Mouse (Mus musculus) adrenal gland, adult (tissue): ENCODE data around the gene Mettl9.
"Not testable (repeated sequence)": the region's sequence is repeated elsewhere in the genome, so short reads cannot be mapped to it uniquely, and the experiment has no call there.

Experiments
- DNase-seq, 2 experiments: peaks; one replicate each; pipeline ENCODE4 v3.0.0; 2022 to 2023; ENCODE audit warnings: low spot score in 1 of 2; ENCODE audit not compliant: inconsistent age in 2 of 2

Mettl9 gene

DNA sequence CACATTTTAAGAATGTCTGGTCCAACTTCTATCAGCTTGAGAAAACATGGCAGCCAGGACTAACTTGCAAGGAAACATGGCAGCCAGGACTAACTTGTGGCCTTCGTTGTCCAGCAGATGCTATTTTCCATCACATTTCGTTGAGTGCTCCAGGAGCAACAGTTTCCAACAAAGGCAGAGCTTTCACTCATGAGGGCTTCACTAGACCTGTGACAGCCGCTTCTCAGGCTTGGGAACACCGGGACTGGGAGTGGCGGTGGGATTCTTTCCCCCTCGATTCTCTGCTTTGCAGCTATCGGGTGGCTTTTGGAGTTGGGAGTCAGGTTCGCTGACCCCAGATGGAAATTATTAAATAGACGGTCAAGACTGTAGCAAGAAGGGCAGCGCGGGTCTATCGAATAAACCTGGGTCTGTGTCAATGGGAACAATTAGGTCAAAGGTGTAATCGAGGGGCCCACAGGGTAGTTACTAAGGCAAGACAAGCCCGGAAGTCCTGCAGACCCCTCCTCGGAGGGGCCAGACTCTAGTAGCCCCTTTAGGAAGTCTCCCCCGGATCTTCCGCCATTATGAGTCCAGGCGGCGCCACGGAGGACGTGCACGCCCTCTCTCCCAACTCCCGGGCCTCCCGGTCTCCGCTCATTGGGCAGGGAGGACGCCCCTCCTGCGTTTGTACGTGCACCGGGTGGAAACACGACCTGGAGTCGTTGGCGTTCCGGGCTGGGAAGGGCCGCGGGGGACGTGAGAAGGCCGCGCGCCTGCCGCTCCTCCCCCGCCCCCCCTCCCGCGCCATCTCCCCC lies at the start of gene Mettl9:
Mettl9 (plus strand) TSS at position 590 of the 797 bp plus-strand sequence.
- DNase-seq: peak; percentile 95 to 99

DNA sequence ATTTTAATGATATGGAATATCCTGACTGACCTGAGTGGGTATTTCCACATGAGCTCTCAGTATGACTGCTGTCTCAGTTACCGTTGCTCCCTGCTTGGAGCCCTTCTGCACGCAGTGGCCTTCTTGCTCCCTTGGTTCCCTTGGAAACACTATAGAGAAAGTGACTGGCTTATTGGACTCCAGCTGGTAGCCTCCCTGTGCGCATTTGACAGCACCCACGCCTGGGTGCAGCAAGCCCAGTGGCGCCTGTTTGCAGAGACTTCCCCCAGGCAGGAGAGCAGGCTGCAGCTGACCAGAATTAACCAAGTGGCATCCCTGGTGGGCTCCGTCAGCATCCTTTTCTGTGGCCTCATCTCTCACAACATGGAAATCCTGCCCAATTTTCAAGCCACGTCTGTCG lies 43.1 kb upstream of the Mettl9 start:
- DNase-seq: no peak

DNA sequence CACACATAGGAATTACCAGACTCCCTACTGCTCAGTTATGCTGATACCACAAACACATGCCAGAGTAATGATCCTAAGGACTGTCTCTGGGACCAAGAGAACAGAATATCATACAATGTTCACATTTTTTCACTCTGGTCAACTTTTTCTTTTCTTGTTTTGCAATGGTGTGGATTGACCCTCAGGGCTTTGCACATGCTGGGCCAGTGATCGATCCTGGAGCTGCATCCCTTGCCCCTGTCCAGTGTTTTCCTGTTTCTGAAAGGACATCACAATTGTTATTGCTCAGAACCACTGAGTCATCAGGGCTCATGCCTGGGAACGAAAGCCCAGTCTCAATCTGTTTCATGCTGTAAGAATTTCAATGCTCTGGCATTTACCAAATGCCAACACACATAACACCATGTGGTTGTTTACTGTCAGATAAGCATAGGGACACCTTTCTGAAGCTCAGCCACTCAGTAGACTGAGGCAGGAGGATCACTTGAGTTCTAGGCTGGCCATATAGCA lies 35.2 kb upstream of the Mettl9 start:
- peak; percentile 7 to 56 for DNase-seq

DNA sequence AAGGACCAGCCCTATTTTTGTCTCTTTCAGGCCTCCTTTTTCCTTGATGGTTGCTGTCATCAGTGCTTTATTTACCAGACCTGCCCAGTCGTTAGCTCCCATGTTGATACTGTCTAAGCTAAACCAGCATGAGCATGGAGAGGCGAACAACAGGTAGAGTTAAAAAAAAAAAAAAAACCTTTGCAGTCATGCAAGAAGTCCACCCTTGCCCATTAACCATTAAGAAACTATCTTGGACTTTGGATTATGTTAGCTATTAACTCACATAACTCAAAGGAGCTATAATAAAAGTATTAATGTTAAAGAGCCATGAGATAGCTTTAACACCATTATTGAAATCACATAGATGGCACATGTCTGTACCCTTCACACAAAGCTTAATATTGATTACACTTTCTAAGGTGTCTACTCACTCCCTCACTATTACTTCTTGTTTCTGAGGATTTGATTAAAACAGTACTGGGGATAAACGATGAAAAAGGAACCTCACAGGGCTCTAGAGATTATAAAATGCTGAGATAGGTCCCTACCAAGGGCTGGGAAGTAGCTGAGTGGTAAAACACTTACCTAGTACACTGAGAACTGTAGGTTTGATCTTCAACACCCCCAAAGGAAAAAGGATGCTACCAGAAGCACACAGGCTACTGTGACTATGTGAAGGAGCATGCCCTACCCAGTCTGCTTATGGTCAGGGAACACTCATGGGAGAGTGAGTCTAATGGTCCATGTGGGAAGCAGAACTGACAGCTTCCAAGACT lies 34.0 kb upstream of the Mettl9 start:
- DNase-seq: no peak

DNA sequence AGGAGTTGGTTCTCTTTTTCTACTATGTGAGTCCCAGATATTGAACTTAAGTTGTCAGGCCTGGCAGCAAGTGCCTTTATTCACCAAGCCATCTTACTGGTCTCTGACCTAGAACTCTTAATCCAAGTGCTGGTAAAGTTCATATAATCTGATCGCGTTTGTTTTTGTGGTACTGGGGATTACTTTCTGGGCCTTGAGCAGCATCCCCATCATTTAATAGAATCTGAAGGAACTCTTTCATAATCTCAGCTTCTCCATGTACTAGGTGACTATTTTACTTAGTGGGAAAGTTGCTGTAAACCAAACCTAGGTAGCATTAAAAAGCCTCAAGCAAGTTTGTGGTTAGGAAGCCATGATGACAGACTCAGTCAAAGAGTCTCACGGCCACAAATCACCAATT lies 32.4 kb upstream of the Mettl9 start:
- no peak for DNase-seq

DNA sequence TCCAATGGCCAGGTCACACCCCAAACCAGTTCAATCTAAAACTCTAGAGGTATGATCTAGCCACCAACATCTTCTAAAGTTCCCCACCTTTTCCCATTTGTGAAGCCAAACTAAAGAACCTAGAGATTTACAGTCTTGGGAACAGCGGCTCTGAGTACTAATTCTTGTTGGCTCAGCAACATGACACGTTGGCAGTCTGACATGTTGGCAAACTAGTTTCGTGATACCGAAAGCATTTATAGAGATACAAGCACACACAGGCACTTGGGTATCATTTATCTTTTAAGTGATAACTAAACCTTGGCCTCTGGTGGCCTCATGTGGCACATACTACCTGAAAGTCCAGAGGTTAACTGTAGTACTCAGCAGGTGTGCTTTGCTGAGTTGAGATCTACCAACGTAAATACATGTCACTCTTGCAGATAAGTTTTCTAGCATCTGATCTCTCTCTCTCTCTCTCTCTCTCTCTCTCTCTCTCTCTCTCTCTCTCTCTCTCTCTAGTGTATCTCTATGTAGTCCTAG lies 31.8 kb upstream of the Mettl9 start:
- DNase-seq: no peak

DNA sequence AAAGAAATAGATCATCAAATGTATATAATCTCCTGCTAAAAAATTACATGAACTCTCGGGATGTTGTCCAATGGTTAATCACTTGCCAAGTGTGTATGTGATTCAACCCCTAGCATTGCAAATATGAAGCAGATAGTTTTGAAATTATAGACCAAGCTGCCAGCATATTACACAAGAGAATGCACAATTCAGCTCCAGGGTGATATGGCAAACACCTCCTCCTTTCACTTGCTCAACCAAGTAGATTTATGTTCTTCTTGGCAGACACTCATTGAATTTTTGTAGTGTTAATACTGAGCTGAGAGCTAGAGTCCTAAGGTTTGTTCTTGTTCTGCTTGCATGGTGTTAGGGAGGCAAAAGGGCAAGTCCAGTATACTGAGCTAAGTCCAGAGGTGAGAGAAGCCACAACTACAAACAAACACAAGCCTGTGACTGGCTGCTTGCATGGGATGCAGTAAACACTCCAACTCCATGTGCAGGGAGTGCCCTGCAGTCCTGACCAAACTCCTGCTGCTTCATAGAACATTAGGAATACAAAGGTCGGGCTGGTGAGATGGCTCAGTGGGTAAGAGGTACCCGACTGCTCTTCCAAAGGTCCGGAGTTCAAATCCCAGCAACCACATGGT lies 30.3 kb upstream of the Mettl9 start:
- peak in 1 of 2 experiments; percentile 72 for DNase-seq

DNA sequence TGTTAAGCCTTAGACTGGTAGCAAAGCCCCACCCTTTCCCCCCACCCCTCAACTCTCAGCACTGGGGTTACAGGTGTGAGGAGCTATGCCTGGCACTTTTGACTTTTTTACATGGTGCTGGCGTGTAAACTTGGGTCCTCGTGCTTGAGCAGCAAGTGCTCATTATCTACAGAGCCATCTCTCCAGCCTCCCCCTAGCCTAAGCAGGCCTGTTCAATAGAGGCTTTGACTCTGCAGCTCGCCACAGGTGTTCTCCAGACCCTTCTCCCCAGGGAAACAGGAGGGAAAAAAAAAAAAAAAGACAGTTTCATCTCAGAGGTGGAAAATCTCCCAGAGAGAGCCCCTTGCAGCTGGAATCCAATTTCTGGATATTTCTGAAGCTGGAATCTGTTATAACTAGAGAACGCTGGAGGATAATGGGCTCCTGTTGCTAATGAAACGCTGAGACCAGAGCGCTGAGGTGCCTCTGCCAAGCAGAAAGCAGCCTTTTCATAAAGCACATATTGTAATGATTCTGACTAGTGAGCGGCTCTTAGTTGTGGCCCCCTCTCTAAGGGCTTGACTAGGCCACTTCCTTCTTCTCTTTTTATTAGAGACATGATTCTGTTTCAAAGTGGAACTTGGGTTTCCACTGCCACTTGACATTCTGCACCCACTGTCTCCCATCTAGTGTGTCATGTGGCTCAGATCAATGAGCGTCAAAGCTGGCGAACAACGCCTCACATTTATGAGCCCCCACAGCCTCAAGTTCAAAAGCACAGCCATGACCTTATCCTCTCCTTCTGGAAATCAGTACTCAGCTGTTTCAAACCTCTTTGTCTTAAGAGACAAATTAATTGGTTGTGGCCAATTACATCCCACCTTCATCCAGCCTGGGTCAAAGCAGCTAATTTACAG lies 22.2 kb upstream of the Mettl9 start:
- DNase-seq: no peak

DNA sequence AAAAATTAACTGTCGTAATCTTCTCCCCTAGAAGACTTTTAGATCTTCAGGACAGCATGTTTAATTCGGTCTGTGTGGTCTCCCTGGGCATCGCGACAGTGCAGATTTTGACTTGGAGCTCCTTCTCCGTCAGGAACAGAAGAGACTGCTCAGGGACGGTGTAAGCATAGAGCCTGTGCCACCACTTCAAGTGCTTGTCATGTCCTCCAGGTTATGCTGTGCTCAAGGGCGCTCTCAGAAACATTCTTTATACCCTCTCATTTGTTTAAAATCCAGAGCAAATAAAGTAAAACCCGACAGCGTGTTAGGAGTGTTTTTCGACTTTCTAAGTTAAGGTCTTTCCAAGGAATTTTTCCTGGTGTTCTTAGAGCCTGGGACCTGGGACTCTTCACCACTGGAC lies 19.8 kb upstream of the Mettl9 start:
- no peak for DNase-seq

DNA sequence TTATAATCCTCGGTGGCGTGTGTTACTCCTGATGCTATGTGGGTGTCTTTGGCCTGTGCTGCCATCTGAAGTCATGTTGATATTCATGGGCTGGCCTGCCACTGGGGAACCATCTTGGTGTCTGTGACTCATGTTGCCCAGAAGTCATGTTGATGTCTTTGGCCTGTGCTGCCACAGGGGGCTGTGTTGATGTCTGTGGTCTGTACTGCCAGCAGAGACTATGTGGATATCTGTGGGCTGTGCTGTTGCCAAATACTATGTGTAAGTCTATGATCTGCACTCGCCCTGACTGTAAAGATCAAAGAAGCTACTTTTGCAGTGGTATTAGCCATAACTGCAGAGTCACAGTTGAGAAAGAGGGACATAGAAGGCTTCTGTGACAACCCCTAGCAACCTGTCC lies 15.5 kb upstream of the Mettl9 start:
- DNase-seq: no peak

DNA sequence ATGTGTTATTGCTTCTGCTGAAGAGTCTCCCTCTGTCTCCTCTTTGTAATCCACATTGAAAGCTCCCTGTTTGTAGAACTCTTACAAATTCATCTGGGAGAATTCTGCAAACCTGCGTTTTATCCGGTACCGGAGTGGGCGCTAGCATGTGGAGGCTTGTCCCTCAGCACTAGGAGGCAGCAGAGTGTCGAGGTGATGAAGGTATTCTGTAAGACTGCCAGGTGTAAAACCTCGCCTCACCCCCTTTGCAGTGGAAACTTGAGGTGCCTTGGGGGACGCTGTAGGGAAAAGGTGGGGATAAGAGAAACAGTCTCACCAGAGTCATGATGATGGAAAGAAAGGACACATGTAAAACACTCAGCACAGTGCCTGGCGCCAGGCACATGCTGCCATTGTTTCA lies 14.0 kb upstream of the Mettl9 start:
- peak in 1 of 2 experiments; percentile 49 for DNase-seq

DNA sequence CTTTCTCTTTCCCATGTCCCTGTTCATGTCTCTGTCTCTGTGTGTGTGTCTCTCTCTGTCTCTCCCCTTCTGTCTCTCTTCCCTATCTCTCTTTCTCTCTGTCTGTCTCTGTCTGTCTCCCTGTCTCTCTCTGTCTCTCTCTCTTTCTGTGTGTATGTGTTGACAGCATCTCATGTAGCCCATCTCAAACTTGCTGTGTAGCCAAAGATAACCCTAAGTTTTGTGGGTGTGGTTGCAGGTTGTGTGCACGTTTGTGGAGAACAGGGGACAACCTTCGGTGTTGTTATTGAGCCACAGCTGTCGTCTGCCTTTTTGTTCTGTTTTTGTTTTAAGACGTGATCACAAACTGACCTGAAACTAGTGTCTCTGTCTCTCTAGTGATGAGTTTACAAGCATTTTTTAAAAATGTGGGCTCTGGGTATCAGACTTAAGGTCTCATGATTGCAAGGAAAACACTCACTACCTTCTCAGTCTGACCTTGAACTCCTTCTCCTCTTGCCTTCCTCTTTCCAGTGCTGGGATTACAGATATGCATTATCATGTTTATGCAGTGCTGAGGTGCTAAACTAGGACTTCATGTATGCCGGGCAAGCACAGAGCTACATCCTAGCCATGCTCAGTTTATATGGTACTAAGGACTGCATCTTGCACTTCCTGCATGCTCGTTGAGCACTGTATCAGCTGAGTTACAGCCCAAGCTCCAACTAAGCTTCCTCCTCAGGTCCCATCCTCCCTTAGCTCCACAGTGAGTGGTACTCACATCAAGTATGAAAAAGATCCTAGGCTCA lies 8.8 kb upstream of the Mettl9 start:
- DNase-seq: no peak

DNA sequence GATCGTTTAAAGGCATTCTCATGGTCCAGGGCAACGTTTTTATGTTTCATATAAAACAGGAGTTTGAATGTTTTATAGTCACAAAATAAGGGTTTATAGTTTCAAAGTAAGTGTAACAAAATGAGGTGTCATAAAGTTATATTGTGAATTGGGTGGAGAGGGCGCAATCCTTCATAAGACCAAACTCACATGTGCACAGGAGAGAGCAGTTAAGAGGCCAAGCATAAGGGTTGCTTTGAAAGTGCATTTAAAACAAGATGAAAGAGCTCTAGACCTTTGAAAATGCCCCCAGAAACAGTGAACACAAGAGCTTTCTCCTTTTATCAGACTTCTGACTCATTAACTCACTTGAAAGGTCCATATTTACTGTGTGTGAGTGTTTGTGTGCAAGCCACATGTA lies 7.9 kb upstream of the Mettl9 start:
- no peak for DNase-seq

DNA sequence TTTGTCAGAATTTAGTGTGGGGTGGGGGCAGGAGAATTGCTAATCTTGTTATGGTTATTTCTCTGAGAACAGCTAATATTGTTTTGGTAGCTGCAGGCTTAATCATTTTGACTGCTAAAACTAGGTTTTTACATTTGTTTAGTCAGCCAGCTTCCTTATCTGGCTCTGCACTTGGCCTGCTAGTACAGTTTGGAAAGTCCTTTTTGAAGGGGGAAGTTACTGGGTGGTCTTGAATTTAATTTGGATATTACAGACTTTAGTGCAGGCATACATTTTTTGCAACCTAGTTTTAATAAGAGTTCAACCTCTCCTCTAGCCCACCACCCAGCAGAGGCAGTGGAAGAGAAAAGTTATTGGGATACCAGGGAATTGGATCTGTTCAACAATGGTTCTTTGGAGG lies 4.3 kb upstream of the Mettl9 start:
- DNase-seq: not testable (repeated sequence)

DNA sequence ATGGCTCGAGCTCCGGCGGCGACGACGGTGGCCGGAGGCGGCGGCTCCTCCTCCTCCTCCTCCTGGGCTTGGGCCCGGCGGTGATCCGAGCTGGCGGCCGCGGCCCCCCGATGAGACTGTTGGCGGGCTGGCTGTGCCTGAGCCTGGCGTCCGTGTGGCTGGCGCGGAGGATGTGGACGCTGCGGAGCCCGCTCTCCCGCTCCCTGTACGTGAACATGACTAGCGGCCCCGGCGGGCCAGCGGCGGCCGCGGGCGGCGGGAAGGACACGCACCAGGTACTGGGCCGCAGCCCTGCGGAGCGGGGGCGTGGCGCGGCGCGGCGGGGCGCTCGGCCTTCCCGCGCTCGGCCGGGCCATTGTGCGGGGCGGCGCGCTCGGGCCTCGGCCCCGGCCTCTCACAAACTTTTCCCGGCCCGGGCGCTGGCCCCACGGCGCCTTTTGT lies 476 bp downstream of the Mettl9 start:
- no peak for DNase-seq

DNA sequence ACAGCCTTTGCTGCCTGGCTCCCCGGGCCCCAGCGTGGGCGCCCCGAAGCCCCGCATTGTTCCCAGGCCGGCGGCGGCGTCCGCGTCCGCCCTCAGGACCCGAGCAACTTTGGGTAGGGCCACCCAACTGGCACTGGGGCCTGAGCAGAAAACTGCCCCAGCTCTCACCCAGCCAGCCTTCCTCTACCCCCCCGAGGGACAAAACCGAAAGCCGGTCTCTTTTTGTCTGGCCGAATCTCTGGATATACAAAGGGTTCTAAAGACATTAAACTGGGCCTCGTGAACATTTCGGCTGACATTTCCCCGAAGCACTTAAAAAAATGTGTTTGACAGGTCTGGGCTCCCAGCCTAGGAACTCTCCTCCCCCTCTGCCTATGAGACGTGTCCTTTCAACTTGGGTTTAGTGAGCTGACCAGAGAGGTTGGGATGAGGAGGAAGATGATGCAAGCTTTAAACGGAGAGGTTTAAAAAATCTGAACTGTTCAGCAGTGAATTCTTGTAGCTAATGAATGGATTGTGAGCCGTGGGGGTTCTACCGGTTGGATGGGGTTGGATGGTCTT lies 996 bp downstream of the Mettl9 start:
- peak; percentile 68 to 93 for DNase-seq

DNA sequence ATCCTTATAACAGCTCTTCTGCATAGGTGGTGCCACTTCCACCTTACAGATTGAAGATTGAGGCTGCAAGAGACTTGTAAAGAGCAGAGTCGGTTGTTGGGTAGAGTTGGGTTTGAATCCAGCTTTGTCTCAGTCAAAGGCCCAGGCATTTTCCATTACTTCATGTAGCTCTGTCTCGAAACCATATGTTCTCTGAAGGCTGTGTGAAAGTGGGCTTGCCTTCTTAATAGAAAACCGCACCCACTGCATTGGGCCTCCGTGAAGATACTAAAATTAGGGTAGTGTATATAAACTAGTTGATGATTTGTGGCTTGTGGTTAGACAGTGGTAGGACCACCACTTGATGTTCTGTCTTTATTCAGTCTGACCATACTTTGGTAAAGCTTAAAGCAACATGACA lies 6.3 kb downstream of the Mettl9 start:
- DNase-seq: no peak

DNA sequence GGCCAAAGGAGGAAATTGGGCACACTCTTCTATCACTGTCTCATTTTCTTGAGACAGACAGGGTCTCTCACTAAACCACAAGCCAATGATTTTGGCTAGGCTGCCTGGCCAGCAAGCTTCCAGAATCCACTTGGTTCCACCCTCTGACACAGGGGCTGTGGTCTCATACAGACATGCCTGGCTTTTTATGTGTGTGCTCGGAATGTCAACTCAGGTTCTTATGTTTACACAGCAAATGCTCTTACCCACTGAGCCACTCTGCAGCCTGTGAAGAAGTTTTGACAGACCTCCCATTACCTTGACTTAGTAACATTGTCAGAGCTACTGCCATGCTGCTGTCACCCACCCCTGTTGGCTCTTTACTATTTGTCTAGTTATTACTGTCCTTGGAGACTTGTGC lies 7.7 kb downstream of the Mettl9 start:
- DNase-seq: no peak

DNA sequence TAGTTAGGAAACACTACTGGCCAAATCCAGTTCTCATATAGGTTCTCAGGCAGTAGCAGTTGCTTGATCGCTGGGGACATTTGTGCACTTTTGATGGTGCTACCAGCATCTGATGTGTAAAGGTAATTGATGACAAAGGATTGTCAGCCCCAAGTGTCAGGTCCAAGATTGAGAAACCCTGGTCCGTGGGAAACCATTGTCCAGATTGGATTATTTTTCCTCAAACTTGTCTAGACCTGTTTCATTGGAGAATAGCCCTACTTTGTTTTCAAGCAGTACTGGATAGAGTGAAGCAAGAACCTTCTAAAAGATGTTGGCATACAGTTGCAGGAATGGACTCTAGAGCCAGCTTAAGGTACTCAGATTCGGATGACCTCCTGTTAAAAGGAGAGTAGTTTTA lies 8.8 kb downstream of the Mettl9 start:
- no peak for DNase-seq
